Mouse (Mus musculus): ENCODE measurements at regions not wholly inside any gene's neighbourhood (a gene's known extent, or its start where the extent isn't known, plus 50 kb on each side); places are given as distances from the start of the nearest gene placed in this dataset.

GRCm38 (mm10) chr5:45065917-45066699 is 266.6 kb upstream of the Ldb2 start:
- H3K4me3 ChIP-seq (replicated peaks), result no peak overlapping the region
- H3K4me1 ChIP-seq, result no peaks in the 10 kb centered on the region
- no peak overlapping the region for H3K9ac ChIP-seq
- ATAC-seq (ENCODE audit: insufficient read depth, low FRiP score, low read depth), result no peak
- no peaks in the 10 kb centered on the region for H3K36me3 ChIP-seq
- no peaks in the 10 kb centered on the region for H3K9me3 ChIP-seq
- no peak overlapping the region for H3K4me2 ChIP-seq
- WGBS, result 89% methylated on average over 8 of the region's 8 CpGs
- H3K27ac ChIP-seq, result no peak overlapping the region
- no peaks in the 10 kb centered on the region for H3K27me3 ChIP-seq (replicated peaks)

GRCm38 (mm10) chr5:45062567-45062966 is 263.1 kb upstream of the Ldb2 start:
- Histone ChIP-seq H3K36me3 (no peaks in the 10 kb centered on the region), H3K27ac (no peak overlapping the region), H3K4me1 (no peaks in the 10 kb centered on the region), H3K9me3 (no peaks in the 10 kb centered on the region), H3K27me3 (replicated peaks) (no peaks in the 10 kb centered on the region), H3K9ac (no peak overlapping the region), H3K4me3 (replicated peaks) (no peak overlapping the region), H3K4me2 (no peak overlapping the region)
- 33% methylated on average over 2 of the region's 2 CpGs for WGBS
- ATAC-seq (ENCODE audit: insufficient read depth, low FRiP score, low read depth), result no peak

- Histone ChIP-seq H3K36me3 (no peaks in the 10 kb centered on the region), H3K4me1 (no peaks in the 10 kb centered on the region), H3K27me3 (replicated peaks) (no peaks in the 10 kb centered on the region), H3K4me3 (replicated peaks) (no peak overlapping the region), H3K27ac (no peak overlapping the region), H3K4me2 (no peak overlapping the region), H3K9me3 (no peaks in the 10 kb centered on the region), H3K9ac (no peak overlapping the region)
- WGBS, result 78% methylated on average over 4 of the region's 4 CpGs
- no peak for ATAC-seq (ENCODE audit: insufficient read depth, low FRiP score, low read depth)
Observed at GRCm38 (mm10) chr5:45055276-45055959, 255.9 kb upstream of the Ldb2 start.

GRCm38 (mm10) chr5:45049410-45049809 is 249.9 kb upstream of the Ldb2 start:
- Histone ChIP-seq H3K36me3 (no peaks in the 10 kb centered on the region), H3K4me2 (no peak overlapping the region), H3K4me1 (no peaks in the 10 kb centered on the region), H3K27ac (no peak overlapping the region), H3K27me3 (replicated peaks) (no peaks in the 10 kb centered on the region), H3K9me3 (no peaks in the 10 kb centered on the region), H3K9ac (no peak overlapping the region), H3K4me3 (replicated peaks) (no peak overlapping the region)
- no peak for ATAC-seq (ENCODE audit: insufficient read depth, low FRiP score, low read depth)

GRCm38 (mm10) chr5:45042914-45043313 is 243.4 kb upstream of the Ldb2 start:
- 72% methylated on average over 2 of the region's 2 CpGs for WGBS
- no peaks in the 10 kb centered on the region for H3K36me3 ChIP-seq
- H3K4me2 ChIP-seq, result no peak overlapping the region
- H3K27ac ChIP-seq, result no peak overlapping the region
- no peak overlapping the region for H3K9ac ChIP-seq
- no peaks in the 10 kb centered on the region for H3K4me1 ChIP-seq
- H3K27me3 ChIP-seq (replicated peaks), result no peaks in the 10 kb centered on the region
- H3K4me3 ChIP-seq (replicated peaks), result no peak overlapping the region
- ATAC-seq (ENCODE audit: insufficient read depth, low FRiP score, low read depth), result no peak
- H3K9me3 ChIP-seq, result no peaks in the 10 kb centered on the region

- Histone ChIP-seq H3K4me1 (no peaks in the 10 kb centered on the region), H3K9me3 (no peaks in the 10 kb centered on the region), H3K27me3 (replicated peaks) (no peaks in the 10 kb centered on the region), H3K9ac (no peak overlapping the region), H3K27ac (no peak overlapping the region), H3K4me2 (no peak overlapping the region), H3K36me3 (no peaks in the 10 kb centered on the region), H3K4me3 (replicated peaks) (no peak overlapping the region)
- ATAC-seq (ENCODE audit: insufficient read depth, low FRiP score, low read depth), result no peak
- WGBS, result 45% methylated on average over 1 of the region's 1 CpGs
Observed at GRCm38 (mm10) chr5:45036430-45036829, 236.9 kb upstream of the Ldb2 start.

GRCm38 (mm10) chr5:45033146-45033545 is 233.7 kb upstream of the Ldb2 start:
- Histone ChIP-seq H3K4me3 (replicated peaks) (no peak overlapping the region), H3K27me3 (replicated peaks) (no peaks in the 10 kb centered on the region), H3K4me1 (no peaks in the 10 kb centered on the region), H3K9me3 (no peaks in the 10 kb centered on the region), H3K9ac (no peak overlapping the region), H3K36me3 (no peaks in the 10 kb centered on the region), H3K27ac (no peak overlapping the region), H3K4me2 (no peak overlapping the region)
- WGBS, result 72% methylated on average over 1 of the region's 1 CpGs
- ATAC-seq (ENCODE audit: insufficient read depth, low FRiP score, low read depth), result no peak

GRCm38 (mm10) chr5:45027876-45028275 is 228.4 kb upstream of the Ldb2 start:
- no peak overlapping the region for H3K27ac ChIP-seq
- H3K36me3 ChIP-seq, result no peaks in the 10 kb centered on the region
- no peak overlapping the region for H3K9ac ChIP-seq
- H3K4me2 ChIP-seq, result no peak overlapping the region
- no peak overlapping the region for H3K4me3 ChIP-seq (replicated peaks)
- no peaks in the 10 kb centered on the region for H3K9me3 ChIP-seq
- no peak for ATAC-seq (ENCODE audit: insufficient read depth, low FRiP score, low read depth)
- H3K4me1 ChIP-seq, result no peaks in the 10 kb centered on the region
- WGBS, result 51% methylated on average over 3 of the region's 3 CpGs
- no peaks in the 10 kb centered on the region for H3K27me3 ChIP-seq (replicated peaks)

- Histone ChIP-seq H3K27ac (no peak overlapping the region), H3K9ac (no peak overlapping the region), H3K4me1 (no peaks in the 10 kb centered on the region), H3K36me3 (no peaks in the 10 kb centered on the region), H3K4me2 (no peak overlapping the region), H3K4me3 (replicated peaks) (no peak overlapping the region), H3K27me3 (replicated peaks) (no peaks in the 10 kb centered on the region), H3K9me3 (no peaks in the 10 kb centered on the region)
- 72% methylated on average over 2 of the region's 2 CpGs for WGBS
- no peak for ATAC-seq (ENCODE audit: insufficient read depth, low FRiP score, low read depth)
Observed at GRCm38 (mm10) chr5:45025383-45025782, 225.9 kb upstream of the Ldb2 start.

GRCm38 (mm10) chr5:45007930-45008329 is 208.4 kb upstream of the Ldb2 start:
- ATAC-seq (ENCODE audit: insufficient read depth, low FRiP score, low read depth), result no peak
- Histone ChIP-seq H3K27me3 (replicated peaks) (no peaks in the 10 kb centered on the region), H3K4me3 (replicated peaks) (no peak overlapping the region), H3K4me1 (no peaks in the 10 kb centered on the region), H3K4me2 (no peak overlapping the region), H3K36me3 (no peaks in the 10 kb centered on the region), H3K9me3 (no peaks in the 10 kb centered on the region), H3K9ac (no peak overlapping the region), H3K27ac (no peak overlapping the region)
- 65% methylated on average over 2 of the region's 2 CpGs for WGBS

GRCm38 (mm10) chr5:45000996-45001395 is 201.5 kb upstream of the Ldb2 start:
- no peak overlapping the region for H3K27ac ChIP-seq
- no peaks in the 10 kb centered on the region for H3K4me1 ChIP-seq

GRCm38 (mm10) chr5:44999032-44999431 is 199.6 kb upstream of the Ldb2 start:
- Histone ChIP-seq H3K4me1 (no peaks in the 10 kb centered on the region), H3K4me3 (replicated peaks) (no peak overlapping the region), H3K9me3 (no peaks in the 10 kb centered on the region), H3K27ac (no peak overlapping the region), H3K36me3 (no peaks in the 10 kb centered on the region), H3K9ac (no peak overlapping the region), H3K27me3 (replicated peaks) (no peaks in the 10 kb centered on the region), H3K4me2 (no peak overlapping the region)
- 66% methylated on average over 3 of the region's 3 CpGs for WGBS
- ATAC-seq (ENCODE audit: insufficient read depth, low FRiP score, low read depth), result no peak

More at GRCm38 (mm10) chr5:45000996-45001395, 201.5 kb upstream of the Ldb2 start:
- no peak overlapping the region for H3K4me3 ChIP-seq (replicated peaks)
- ATAC-seq (ENCODE audit: insufficient read depth, low FRiP score, low read depth), result no peak
- no peaks in the 10 kb centered on the region for H3K27me3 ChIP-seq (replicated peaks)
- H3K9me3 ChIP-seq, result no peaks in the 10 kb centered on the region
- no peak overlapping the region for H3K9ac ChIP-seq
- H3K4me2 ChIP-seq, result no peak overlapping the region
- no peaks in the 10 kb centered on the region for H3K36me3 ChIP-seq

Measured in stomach, embryonic 15.5 days (tissue).